Mouse (Mus musculus): ENCODE measurements around the gene Gm11444.

Gm11444 gene

DNA sequence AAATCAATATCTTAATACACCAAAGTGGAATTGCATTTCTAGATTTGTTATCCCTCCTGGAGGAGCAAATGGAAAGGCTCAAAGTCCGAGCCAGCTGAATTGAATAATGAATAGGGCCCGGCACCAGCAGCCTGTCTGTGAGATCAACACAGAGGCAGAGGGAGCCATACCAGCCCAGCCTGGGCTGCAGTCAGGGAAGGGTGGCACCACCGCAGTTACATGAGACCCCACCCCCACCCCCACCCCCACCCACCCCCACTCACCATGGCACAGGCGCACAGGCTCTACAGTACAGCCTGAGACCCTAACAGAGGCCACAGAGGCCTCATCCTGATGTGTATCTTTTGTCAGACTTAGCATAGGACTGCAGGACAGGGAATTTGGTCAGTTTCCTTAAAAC, 35.5 kb downstream of the Gm11444 start:
- DNase-seq (ENCODE audit: extremely low spot score): no peak

DNA sequence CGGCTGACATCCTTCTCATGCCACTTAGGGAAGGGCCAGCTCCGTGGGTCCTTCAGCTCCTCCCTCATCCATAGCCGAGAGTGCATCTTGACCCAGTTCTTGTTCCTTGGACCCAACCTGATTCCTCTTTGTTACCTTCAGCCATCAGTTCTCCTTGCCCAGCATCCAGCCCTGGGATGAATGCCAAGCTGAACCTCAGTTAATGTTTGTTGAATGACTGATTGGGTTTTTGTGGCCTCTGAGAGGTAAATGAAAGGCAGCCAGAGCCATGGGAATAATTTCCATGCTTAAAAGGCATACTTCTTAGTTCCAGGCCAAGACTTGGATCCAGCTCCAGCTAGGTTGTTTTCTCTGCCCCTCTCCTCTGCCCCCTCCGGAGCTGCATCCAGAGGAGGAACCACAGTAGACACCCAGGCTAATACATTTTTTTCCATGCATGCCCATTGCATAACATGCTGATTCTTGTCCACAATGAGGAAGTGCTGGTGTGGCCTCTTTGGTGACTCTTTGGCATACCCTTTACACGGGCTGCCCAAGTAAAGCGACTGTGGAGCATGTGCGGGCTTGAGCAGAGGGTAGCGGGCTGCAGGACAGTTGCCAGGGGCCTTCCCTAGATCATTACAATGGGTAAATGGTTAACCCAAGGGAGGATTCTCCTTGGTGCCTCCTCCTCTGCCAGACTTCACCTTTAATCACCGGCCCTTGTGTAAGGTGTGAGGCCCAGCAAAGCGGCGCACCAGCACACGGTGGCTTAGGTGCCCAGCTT, 37.7 kb downstream of the Gm11444 start:
- DNase-seq (ENCODE audit: extremely low spot score): no peak

DNA sequence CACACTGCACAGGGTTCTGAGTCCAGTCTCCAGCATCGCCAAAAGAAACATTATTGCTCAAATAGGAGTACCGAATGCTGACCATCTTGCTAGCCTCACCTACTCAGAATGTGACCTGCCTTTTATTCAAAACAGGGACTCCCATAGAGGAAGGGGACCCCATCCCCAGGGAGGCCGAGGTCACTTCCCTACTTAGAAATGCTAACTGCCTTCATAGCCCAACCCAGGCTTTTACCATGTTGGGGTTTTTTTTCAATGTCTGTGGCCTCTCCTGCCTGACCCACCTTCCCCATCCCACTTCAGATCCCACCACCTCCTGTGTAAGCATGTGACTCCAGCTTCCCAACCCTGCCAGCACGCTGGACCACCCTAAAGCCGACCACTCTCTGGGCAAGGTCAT, 38.5 kb downstream of the Gm11444 start:
- DNase-seq (ENCODE audit: extremely low spot score): no peak

DNA sequence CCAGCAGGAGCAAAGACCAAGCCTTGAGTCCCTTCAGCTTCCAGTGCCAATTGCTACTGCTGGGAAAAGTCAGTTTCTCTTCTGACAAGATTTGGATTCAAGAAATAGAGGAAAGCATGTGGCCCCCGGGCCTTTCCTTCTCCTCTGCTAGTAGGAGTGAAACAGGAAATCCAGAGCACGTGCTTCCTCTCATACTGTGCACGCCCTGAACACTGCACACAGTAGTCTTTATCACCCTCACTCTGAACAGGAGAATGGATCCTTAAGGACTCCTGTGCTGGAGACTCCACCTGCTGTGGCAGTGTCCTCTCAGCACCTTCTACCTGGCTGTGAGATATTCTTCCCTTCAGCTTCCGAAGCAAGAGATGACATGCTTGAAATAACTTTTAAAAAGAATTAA, 38.9 kb downstream of the Gm11444 start:
- no peak for DNase-seq (ENCODE audit: extremely low spot score)

DNA sequence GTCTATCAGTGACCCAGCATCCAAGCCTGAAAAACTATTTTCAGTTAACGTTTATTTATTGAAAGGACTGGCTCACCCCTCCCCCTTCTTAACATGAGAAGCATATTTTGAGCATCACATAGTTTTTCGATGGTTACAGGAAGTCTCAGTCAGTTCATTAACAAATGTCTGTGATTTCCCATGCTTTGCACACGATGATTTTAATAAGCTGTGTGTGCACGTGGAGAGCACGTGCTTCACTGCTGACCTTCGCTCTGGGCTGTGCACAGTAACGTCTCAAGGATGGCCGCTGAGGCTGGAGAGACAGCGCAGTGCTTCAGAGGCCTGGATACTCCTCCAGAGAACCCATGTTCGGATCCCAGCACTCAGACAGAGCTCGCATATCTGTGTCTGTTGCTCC, 42.8 kb downstream of the Gm11444 start:
- no peak for DNase-seq (ENCODE audit: extremely low spot score)

GRCm38 (mm10) chr11:85805779-85806178, 44.4 kb downstream of the Gm11444 start:
- no peak for DNase-seq (ENCODE audit: extremely low spot score)

DNA sequence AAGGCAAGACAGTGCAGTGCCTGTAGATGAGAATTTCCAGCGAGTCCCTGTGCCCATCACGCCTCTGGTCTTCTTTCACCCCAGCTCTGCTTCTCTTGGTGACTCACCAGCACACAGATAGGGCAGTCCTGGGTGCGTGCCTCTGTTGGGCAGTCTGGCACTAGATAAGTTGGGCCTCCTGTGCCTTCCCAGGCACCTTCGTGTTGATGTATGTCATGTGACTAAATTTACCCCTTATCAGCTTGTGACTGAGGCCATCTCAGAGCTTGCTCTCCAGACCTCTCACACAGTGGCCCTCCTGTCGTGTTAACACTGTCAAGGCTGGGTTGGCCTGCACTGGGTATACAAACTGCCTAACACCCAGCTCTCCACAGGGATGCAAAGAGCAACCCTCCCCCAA, 46.1 kb downstream of the Gm11444 start:
- no peak for DNase-seq (ENCODE audit: extremely low spot score)

- no peak for DNase-seq (ENCODE audit: extremely low spot score)
These were observed 49.8 kb downstream of the Gm11444 start for GRCm38 (mm10) chr11:85800380-85800779.

DNA sequence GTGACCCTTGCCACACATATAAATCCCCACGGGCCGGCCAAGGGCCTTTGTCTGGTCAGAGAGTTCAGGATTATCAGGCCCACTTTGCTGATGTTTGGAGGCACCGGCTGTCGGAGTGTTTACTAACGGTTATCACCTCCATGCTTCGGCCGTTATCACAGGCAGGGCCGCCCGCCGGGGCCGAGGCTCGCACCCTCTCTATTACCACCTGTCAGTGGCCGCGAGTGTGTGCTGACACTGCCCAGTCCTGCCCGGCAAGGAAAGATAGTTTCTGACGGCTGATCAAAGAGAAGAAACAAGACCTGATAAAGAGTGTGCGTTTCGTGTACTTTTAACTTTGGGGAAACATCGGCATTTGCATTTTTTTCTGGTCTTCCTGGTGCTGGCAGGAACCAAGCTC, 50.3 kb downstream of the Gm11444 start:
- DNase-seq (ENCODE audit: extremely low spot score): no peak

- no peak for DNase-seq (ENCODE audit: extremely low spot score)
These were observed 50.7 kb downstream of the Gm11444 start for GRCm38 (mm10) chr11:85799456-85799855.

All from embryo, embryonic 9.5 days (tissue).